Mouse (Mus musculus): ENCODE results near the gene Shisal2b.
"Not testable (repeated sequence)": the region's sequence is repeated elsewhere in the genome, so short reads cannot be mapped to it uniquely, and the experiment has no call there.

Shisal2b gene

GRCm38 (mm10) chr13:104863127-104863979 is at the start of gene Shisal2b:
TSS of gene Shisal2b (minus strand) at chr13:104863893.
- DNase-seq (ENCODE audit: low read depth, low spot score) = peak; percentile 14

- DNase-seq (ENCODE audit: low read depth, low spot score) = not testable (repeated sequence)
Measured at GRCm38 (mm10) chr13:104911626-104912025, 47.9 kb upstream of the Shisal2b start.

GRCm38 (mm10) chr13:104911006-104911405 is 47.3 kb upstream of the Shisal2b start:
- not testable (repeated sequence) for DNase-seq (ENCODE audit: low read depth, low spot score)

- DNase-seq (ENCODE audit: low read depth, low spot score) = no peak
Measured at GRCm38 (mm10) chr13:104908691-104909090, 45.0 kb upstream of the Shisal2b start.

- no peak for DNase-seq (ENCODE audit: low read depth, low spot score)
Measured at GRCm38 (mm10) chr13:104894771-104895170, 31.1 kb upstream of the Shisal2b start.

- DNase-seq (ENCODE audit: low read depth, low spot score) = no peak
Measured at GRCm38 (mm10) chr13:104892337-104892736, 28.6 kb upstream of the Shisal2b start.

- no peak for DNase-seq (ENCODE audit: low read depth, low spot score)
Measured at GRCm38 (mm10) chr13:104886308-104887032, 22.8 kb upstream of the Shisal2b start.

- DNase-seq (ENCODE audit: low read depth, low spot score) = no peak
Measured at GRCm38 (mm10) chr13:104883566-104884249, 20.0 kb upstream of the Shisal2b start.

- no peak for DNase-seq (ENCODE audit: low read depth, low spot score)
Measured at GRCm38 (mm10) chr13:104878508-104878907, 14.8 kb upstream of the Shisal2b start.

- DNase-seq (ENCODE audit: low read depth, low spot score) = no peak
Measured at GRCm38 (mm10) chr13:104869907-104870306, 6.2 kb upstream of the Shisal2b start.

- no peak for DNase-seq (ENCODE audit: low read depth, low spot score)
Measured at GRCm38 (mm10) chr13:104866726-104867125, 3.0 kb upstream of the Shisal2b start.

- DNase-seq (ENCODE audit: low read depth, low spot score) = no peak
Measured at GRCm38 (mm10) chr13:104853645-104854044, 10.0 kb downstream of the Shisal2b start.

- DNase-seq (ENCODE audit: low read depth, low spot score) = no peak
Measured at GRCm38 (mm10) chr13:104843295-104844089, 20.2 kb downstream of the Shisal2b start.

- DNase-seq (ENCODE audit: low read depth, low spot score) = no peak
Measured at GRCm38 (mm10) chr13:104841937-104842336, 21.8 kb downstream of the Shisal2b start.

GRCm38 (mm10) chr13:104837628-104838027 is 26.1 kb downstream of the Shisal2b start:
- DNase-seq (ENCODE audit: low read depth, low spot score) = no peak

- DNase-seq (ENCODE audit: low read depth, low spot score) = no peak
Measured at GRCm38 (mm10) chr13:104832811-104833210, 30.9 kb downstream of the Shisal2b start.

GRCm38 (mm10) chr13:104825470-104825869 is 38.2 kb downstream of the Shisal2b start:
- DNase-seq (ENCODE audit: low read depth, low spot score) = no peak

- DNase-seq (ENCODE audit: low read depth, low spot score) = no peak
Measured at GRCm38 (mm10) chr13:104822411-104822838, 41.3 kb downstream of the Shisal2b start.

GRCm38 (mm10) chr13:104821908-104822307 is 41.8 kb downstream of the Shisal2b start:
- DNase-seq (ENCODE audit: low read depth, low spot score) = no peak

- DNase-seq (ENCODE audit: low read depth, low spot score) = no peak
Measured at GRCm38 (mm10) chr13:104821192-104821591, 42.5 kb downstream of the Shisal2b start.

- DNase-seq (ENCODE audit: low read depth, low spot score) = no peak
Measured at GRCm38 (mm10) chr13:104817696-104818095, 46.0 kb downstream of the Shisal2b start.
